Mouse (Mus musculus): ENCODE results near the gene Abcg5. TPM values are rescaled to one million over a fixed set of nuclear protein-coding genes. Genes with fewer than 3 reads are reported as not detected.

Abcg5 gene
- polyA plus RNA-seq (2012; fragmentation: generic; extraction: Trizol), result not detected

DNA sequence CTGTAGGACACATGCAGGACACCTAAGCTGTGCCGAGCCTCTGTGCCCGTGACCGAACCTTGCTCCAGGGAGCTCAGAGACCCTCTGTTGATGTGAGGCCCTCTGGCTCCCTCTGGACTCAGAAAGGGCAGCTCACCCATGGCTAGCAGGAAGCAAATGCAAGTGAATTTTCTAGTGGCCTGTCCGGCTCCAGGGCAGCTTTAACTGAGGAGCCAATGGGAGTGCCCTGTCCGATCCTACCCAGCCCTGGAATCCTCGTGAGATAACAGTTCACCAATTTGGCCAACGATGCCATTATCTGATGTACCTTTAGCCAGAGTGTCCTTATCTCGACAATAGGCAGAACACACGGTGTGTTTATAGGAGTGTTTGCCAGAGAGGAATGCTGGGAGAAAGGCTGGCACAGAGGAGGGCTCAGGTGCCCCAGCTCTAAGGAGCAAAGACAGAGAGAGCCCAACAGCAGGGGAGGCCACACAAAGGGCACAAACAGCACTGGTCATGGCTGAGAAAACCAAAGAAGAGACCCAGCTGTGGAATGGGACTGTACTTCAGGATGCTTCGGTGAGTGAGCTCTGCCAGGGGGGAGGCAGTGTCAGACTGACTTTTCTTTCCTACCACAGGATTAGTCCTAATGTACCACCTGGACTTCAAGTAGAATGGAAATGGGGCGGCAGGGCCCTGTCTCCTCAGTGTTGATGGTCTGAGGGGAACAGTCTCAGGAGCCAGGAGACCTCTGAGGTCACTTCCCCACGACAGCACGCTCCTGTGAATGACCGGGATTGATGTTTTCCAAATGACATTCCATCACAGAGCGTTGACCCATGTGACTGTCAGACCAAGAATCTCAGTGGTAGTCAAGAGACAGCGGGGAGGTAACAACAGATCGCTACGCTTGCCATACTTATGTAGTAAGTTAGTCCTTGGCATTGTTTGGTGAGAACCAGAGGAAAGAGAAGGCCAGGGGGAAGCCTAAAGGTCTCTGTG lies at the start of gene Abcg5:
Abcg5 (minus strand) TSS at position 278 of the 984 bp plus-strand sequence.
- Histone ChIP-seq H3K4me2 (ENCODE audit: low read depth) (no peak within 1 kb of the TSS), H3K4me3 (no peak within 1 kb of the TSS), H3K79me2 (ENCODE audit: control insufficient read depth, insufficient read depth) (no peaks in the 10 kb centered on the region), H3K27me3 (ENCODE audit: control insufficient read depth, insufficient read depth, insufficient read length) (no peaks in the 10 kb centered on the region), H3ac (ENCODE audit: control insufficient read depth, insufficient read length) (no peak within 1 kb of the TSS), H3K36me3 (ENCODE audit: control insufficient read depth, insufficient read depth) (no peaks in the 10 kb centered on the region)
- TF ChIP-seq E2F4 (IDR thresholded peaks at IDR 0.05; ENCODE audit: insufficient read depth) (no peak), MAX (IDR thresholded peaks at IDR 0.05; ENCODE audit: low read depth) (no peak), MYOG (IDR thresholded peaks at IDR 0.05; ENCODE audit: control insufficient read depth in 1 of 3, insufficient read depth in 1 of 3, insufficient read length in 2 of 3, low read depth in 2 of 3) (no peak)

DNA sequence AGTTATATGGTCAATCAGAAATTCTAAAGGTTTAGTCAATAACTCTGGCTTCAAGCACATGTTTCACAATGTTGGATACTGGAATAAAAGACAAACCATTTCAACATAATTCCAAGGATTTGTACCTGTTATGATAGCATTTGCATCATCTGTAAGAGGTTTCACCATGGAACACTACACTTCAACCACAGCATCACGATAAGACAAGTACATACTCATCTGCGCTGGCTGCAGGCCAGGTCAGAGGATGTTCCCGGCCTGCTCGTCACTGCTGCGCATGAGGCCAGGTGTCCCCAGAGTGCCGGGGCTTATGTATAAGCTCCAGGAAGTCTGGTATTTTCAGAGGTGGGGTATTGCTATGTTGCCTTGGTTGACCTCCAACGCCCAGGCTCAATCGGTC lies 49.8 kb upstream of the Abcg5 start:
- Histone ChIP-seq H3K27me3 (ENCODE audit: control insufficient read depth, insufficient read depth, insufficient read length) (no peaks in the 10 kb centered on the region), H3K4me3 (no peak overlapping the region), H3K36me3 (ENCODE audit: control insufficient read depth, insufficient read depth) (peaks cover 25% of the 10 kb centered on the region), H3K4me2 (ENCODE audit: low read depth) (no peak overlapping the region), H3ac (ENCODE audit: control insufficient read depth, insufficient read length) (no peak overlapping the region), H3K79me2 (ENCODE audit: control insufficient read depth, insufficient read depth) (no peaks in the 10 kb centered on the region)
- no peak for TF ChIP-seq MYOD1 (IDR thresholded peaks at IDR 0.05; ENCODE audit: control insufficient read depth in 1 of 3, insufficient read length in 2 of 3, low read depth in 2 of 3)
- no peak for TF ChIP-seq E2F4 (IDR thresholded peaks at IDR 0.05; ENCODE audit: insufficient read depth)
- no peak for TF ChIP-seq MAX (IDR thresholded peaks at IDR 0.05; ENCODE audit: low read depth)

DNA sequence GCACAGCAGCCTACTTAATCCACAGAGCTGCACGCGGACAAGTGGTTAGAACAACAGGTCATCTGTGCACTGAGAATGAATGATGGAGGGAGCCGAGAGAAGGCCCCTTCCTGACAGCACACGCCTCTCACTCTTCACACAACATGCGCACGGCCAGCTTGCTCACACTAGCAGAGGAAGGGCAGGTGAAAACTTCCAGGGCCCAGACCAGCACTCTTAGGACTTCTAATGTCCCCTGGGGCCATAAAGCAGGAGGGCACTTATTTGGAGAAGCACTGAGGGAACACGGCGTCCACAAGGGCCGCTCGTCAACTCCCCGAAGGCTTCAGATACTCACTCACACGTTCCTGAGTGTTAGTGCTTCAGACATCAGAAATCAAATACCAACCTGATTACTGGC lies 48.5 kb upstream of the Abcg5 start:
- no peak for TF ChIP-seq E2F4 (IDR thresholded peaks at IDR 0.05; ENCODE audit: insufficient read depth)
- no peak for TF ChIP-seq USF1 (IDR thresholded peaks at IDR 0.05; ENCODE audit: low read depth)
- TF ChIP-seq CEBPB (IDR thresholded peaks at IDR 0.05; ENCODE audit: insufficient read depth, poor library complexity, severe bottlenecking), result no peak
- no peak for TF ChIP-seq TCF3 (IDR thresholded peaks at IDR 0.05; ENCODE audit: insufficient read length, low read depth)
- TF ChIP-seq REST (IDR thresholded peaks at IDR 0.05; ENCODE audit: insufficient read depth, insufficient read length), result no peak
- no peak for TF ChIP-seq MAX (IDR thresholded peaks at IDR 0.05; ENCODE audit: low read depth)
- no peak for TF ChIP-seq POLR2A (IDR thresholded peaks at IDR 0.05; ENCODE audit: insufficient read length, low read depth)
- Histone ChIP-seq H3K36me3 (ENCODE audit: control insufficient read depth, insufficient read depth) (peaks cover 23% of the 10 kb centered on the region), H3K4me2 (ENCODE audit: low read depth) (no peak overlapping the region), H3K27me3 (ENCODE audit: control insufficient read depth, insufficient read depth, insufficient read length) (no peaks in the 10 kb centered on the region), H3ac (ENCODE audit: control insufficient read depth, insufficient read length) (no peak overlapping the region), H3K4me3 (no peak overlapping the region), H3K79me2 (ENCODE audit: control insufficient read depth, insufficient read depth) (no peaks in the 10 kb centered on the region)

DNA sequence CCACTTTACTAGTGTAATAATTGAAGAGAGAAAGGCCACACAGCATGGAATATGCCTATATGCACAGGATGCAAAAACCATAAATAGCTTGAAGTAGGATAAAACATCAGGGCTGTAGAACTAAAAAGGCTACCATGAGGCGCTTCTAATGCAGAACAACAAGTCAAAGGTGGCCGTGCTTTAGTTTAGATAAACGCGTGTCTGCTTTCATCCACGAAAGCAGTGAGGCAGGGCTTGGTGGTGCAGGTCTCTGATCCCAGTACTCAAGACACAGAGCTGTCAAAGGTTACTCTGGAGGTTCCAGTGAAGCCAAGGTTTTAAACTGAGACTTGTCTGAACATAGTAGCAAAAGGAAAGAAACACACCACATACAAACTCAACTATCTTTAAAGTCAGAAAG lies 46.3 kb upstream of the Abcg5 start:
- H3K4me2 ChIP-seq (ENCODE audit: low read depth), result no peak overlapping the region
- no peaks in the 10 kb centered on the region for H3K79me2 ChIP-seq (ENCODE audit: control insufficient read depth, insufficient read depth)
- peaks cover 23% of the 10 kb centered on the region for H3K36me3 ChIP-seq (ENCODE audit: control insufficient read depth, insufficient read depth)
- H3K27me3 ChIP-seq (ENCODE audit: control insufficient read depth, insufficient read depth, insufficient read length), result no peaks in the 10 kb centered on the region
- no peak overlapping the region for H3ac ChIP-seq (ENCODE audit: control insufficient read depth, insufficient read length)
- H3K4me3 ChIP-seq, result no peak overlapping the region
- no peak for TF ChIP-seq TCF3 (IDR thresholded peaks at IDR 0.05; ENCODE audit: insufficient read length, low read depth)
- TF ChIP-seq POLR2A (IDR thresholded peaks at IDR 0.05; ENCODE audit: insufficient read length, low read depth), result no peak
- no peak for TF ChIP-seq USF1 (IDR thresholded peaks at IDR 0.05; ENCODE audit: low read depth)
- TF ChIP-seq MYOD1 (IDR thresholded peaks at IDR 0.05; ENCODE audit: control insufficient read depth in 1 of 3, insufficient read length in 2 of 3, low read depth in 2 of 3), result no peak
- TF ChIP-seq POLR2AphosphoS2 (IDR thresholded peaks at IDR 0.05; ENCODE audit: insufficient read length, low read depth), result no peak
- no peak for TF ChIP-seq TCF12 (IDR thresholded peaks at IDR 0.05; ENCODE audit: insufficient read depth, poor library complexity, severe bottlenecking)
- TF ChIP-seq CEBPB (IDR thresholded peaks at IDR 0.05; ENCODE audit: insufficient read depth, poor library complexity, severe bottlenecking), result no peak
- TF ChIP-seq REST (IDR thresholded peaks at IDR 0.05; ENCODE audit: insufficient read depth, insufficient read length), result no peak
- no peak for TF ChIP-seq MYOG (IDR thresholded peaks at IDR 0.05; ENCODE audit: control insufficient read depth in 1 of 3, insufficient read depth in 1 of 3, insufficient read length in 2 of 3, low read depth in 2 of 3)
- TF ChIP-seq SRF (IDR thresholded peaks at IDR 0.05; ENCODE audit: control insufficient read depth, insufficient read length, low read depth), result no peak
- TF ChIP-seq E2F4 (IDR thresholded peaks at IDR 0.05; ENCODE audit: insufficient read depth), result no peak
- no peak for TF ChIP-seq MAX (IDR thresholded peaks at IDR 0.05; ENCODE audit: low read depth)

DNA sequence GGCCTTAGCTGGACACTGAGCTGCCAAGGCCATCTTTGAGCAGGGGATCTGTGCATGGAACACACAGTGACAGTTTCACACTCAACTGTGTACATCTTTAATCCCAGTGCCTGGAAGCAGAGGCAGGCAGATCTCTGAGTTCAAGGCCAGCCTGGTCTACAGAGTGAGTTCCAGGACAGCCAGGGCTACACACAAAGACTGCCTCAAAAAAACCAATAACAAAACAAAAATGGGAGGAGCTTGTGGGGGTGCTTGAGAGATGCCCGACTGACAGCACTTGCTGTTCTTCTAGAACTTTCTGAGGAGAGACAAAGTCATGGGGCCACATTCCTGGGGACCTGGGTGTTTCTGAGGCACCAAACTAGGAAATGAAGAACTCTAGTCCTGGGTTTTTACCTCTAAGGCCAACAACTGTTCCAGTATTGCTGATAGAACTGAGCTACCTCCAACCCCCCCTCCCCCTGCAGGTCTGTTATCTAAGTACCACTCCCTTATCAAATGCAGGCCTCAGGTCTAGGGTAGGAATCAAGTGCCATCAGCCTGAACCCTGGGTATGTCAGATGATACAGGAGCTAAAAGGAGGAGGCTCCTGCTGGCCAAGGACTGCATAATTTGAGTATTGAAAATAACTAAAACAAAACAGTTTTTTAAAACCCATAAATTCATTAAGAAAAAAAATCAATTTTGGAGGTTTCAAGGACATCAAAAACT lies 45.5 kb upstream of the Abcg5 start:
- Histone ChIP-seq H3K4me2 (ENCODE audit: low read depth) (no peak overlapping the region), H3K4me3 (no peak overlapping the region), H3K36me3 (ENCODE audit: control insufficient read depth, insufficient read depth) (peaks cover 23% of the 10 kb centered on the region), H3K79me2 (ENCODE audit: control insufficient read depth, insufficient read depth) (no peaks in the 10 kb centered on the region), H3ac (ENCODE audit: control insufficient read depth, insufficient read length) (no peak overlapping the region), H3K27me3 (ENCODE audit: control insufficient read depth, insufficient read depth, insufficient read length) (no peaks in the 10 kb centered on the region)
- TF ChIP-seq SRF (IDR thresholded peaks at IDR 0.05; ENCODE audit: control insufficient read depth, insufficient read length, low read depth), result no peak
- no peak for TF ChIP-seq POLR2AphosphoS2 (IDR thresholded peaks at IDR 0.05; ENCODE audit: insufficient read length, low read depth)
- no peak for TF ChIP-seq TCF12 (IDR thresholded peaks at IDR 0.05; ENCODE audit: insufficient read depth, poor library complexity, severe bottlenecking)
- TF ChIP-seq USF1 (IDR thresholded peaks at IDR 0.05; ENCODE audit: low read depth), result no peak
- TF ChIP-seq CEBPB (IDR thresholded peaks at IDR 0.05; ENCODE audit: insufficient read depth, poor library complexity, severe bottlenecking), result no peak
- TF ChIP-seq TCF3 (IDR thresholded peaks at IDR 0.05; ENCODE audit: insufficient read length, low read depth), result no peak
- no peak for TF ChIP-seq E2F4 (IDR thresholded peaks at IDR 0.05; ENCODE audit: insufficient read depth)
- no peak for TF ChIP-seq MYOD1 (IDR thresholded peaks at IDR 0.05; ENCODE audit: control insufficient read depth in 1 of 3, insufficient read length in 2 of 3, low read depth in 2 of 3)
- no peak for TF ChIP-seq REST (IDR thresholded peaks at IDR 0.05; ENCODE audit: insufficient read depth, insufficient read length)
- TF ChIP-seq MAX (IDR thresholded peaks at IDR 0.05; ENCODE audit: low read depth), result no peak
- no peak for TF ChIP-seq MYOG (IDR thresholded peaks at IDR 0.05; ENCODE audit: control insufficient read depth in 1 of 3, insufficient read depth in 1 of 3, insufficient read length in 2 of 3, low read depth in 2 of 3)
- TF ChIP-seq POLR2A (IDR thresholded peaks at IDR 0.05; ENCODE audit: insufficient read length, low read depth), result no peak

Measured in myocyte (in vitro differentiated cells).